Mouse (Mus musculus): ENCODE measurements around the gene Dock9.
"Not testable (repeated sequence)": the region's sequence is repeated elsewhere in the genome, so short reads cannot be mapped to it uniquely, and the experiment has no call there.

Gene Dock9

DNA sequence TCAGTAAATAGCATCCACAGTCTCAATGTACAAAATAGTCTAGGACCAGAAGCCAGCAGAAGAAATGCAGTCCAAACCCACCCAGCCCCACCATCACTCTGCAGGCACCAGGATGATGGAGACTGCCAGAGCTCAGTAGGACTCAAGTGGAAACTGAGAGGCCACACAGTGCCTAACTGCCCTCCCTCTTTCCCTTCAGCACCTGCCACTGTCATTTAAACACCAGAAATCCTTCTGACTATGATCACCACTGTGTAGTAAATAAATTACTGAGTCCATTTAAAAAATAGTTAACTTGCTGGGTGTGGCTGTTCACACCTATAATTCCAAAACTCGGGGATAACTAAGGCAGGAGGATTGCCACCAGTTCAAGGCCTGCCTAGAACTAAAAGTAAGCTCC is 97.6 kb downstream of the Dock9 start:
- no peak for DNase-seq (ENCODE audit: low spot score)

DNA sequence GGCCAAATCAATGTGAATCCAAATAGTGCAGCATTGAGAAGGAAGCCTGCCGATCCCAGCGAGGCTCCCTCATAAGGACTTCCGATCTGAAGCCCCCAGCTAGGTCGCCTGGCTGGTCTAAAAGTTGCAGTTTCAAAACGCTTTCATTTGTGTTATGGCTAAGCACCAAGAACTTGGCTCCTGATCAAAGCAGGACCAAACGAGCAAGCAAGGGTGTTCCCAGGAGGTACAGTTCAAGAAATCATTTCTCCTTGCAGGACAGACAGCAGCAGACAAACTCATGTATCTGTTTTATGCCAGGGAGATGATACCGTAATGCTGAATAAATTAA is 99.1 kb downstream of the Dock9 start:
- no peak for DNase-seq (ENCODE audit: low spot score)

DNA sequence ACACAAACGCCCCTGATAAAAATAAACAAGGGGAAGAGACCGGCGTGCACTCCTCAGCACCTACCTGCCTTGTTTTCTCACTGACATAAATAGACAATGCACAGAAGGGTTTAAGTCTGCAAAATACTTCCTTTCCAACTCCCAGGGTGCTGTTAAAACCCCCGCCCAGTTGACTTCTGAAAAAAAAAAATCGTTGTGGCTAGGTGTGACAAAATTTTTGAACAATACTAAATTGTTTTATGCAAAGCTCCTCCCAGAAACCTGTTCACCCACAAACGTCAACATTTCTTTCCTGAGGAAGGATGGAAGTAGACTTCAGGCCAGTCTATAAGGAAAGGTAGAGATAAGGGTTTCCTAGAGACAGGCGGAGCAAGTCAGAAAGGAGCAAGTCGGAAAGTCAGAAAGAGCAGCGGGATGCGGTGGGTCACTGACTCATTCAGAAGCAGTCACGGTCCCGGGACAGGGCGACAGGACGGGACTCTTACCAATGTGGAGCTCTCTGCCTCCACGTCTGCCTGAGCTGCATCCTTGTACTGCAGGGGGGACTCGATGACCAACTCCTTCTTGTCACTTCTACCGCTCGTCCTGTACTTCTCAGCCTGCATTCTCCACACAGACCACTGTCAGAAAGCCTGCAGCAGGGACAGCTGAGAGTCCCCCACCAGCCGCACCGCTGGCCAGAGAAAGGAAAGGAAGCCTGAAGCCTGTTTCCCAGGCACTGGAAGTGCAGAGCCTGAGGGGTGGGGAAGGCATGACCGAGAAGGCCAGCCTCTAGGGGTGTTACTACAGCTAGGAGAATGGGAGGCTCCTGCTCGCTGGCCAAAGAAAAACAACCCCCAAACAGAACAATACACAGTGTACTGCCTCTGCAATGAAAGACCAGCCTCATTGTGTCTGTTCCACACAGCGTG is 99.7 kb downstream of the Dock9 start:
- DNase-seq (ENCODE audit: low spot score) = no peak

DNA sequence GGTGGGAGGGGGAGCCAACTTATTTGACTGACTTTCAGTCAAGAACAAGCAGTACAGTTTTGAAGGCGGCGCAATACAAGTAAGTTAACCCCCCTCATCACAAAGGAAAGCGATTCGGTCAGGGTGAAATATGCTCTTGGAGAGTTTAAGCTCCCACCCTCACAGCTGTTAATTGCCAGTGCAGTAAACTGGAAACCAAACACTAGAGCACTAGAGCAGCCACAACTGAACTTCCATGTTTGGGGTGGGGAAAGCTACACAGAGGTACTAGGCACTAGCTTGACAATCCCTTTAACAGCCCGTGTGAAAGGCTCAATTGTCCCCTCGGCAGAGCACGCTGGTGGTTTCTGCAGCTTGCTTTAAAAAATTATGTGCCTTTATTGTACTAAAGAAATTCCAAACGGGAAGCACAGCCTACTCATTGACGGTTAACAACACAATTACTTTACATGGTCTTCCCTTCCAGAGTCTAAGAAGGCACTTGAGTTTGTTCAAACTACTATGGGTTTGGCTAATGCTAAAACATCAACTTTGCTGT is 100.4 kb downstream of the Dock9 start:
- DNase-seq (ENCODE audit: low spot score) = no peak

DNA sequence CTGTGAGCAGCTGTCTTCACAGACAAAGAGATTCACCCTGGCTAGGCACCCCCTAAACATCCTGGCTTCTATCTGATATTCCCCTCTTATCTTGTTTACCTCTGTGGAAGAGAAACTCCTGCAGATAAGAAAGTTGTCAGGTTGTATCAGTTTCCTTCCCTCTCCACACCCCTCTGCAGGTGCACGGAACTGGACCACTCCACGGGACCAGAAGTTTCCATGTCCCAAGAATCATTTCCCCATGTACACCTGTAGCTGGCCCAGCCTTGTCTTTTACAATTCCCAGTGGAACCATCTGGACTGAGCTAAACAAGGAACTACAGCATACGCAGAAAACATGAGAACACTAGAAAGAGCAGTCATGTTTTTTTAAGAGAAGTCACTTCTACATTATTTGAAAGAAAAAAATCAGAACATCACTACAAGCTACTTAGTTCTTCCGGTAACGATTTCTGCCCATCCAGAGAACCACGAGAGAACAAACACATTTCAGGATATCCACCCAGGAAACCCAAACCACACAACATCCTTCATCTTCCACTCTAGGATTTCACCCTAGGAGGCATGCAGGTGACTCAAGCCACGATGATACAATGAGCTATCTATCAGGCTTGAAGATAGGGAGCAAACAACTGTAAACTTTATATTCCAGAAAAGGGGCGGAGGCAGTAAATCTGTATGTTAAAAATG is 101.1 kb downstream of the Dock9 start:
- DNase-seq (ENCODE audit: low spot score) = no peak

DNA sequence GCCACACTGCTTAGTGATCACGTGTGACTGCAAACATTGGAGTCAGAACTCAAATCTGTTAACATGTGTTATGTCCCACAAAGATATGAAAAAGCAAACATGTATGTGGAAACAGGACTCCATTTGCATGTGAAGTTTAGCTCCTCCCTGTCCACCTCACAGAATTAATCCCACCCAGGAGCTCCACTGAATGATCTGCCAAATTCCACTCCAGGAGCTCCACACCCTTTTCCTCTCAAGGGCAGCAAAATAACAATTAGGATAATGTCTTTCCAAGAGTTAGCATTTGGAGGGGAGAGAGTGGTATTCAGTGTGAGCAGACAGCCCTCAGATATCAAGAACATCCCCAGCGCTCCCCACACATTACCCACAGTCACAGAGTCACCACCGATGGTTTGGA is 102.9 kb downstream of the Dock9 start:
- DNase-seq (ENCODE audit: low spot score) = no peak

DNA sequence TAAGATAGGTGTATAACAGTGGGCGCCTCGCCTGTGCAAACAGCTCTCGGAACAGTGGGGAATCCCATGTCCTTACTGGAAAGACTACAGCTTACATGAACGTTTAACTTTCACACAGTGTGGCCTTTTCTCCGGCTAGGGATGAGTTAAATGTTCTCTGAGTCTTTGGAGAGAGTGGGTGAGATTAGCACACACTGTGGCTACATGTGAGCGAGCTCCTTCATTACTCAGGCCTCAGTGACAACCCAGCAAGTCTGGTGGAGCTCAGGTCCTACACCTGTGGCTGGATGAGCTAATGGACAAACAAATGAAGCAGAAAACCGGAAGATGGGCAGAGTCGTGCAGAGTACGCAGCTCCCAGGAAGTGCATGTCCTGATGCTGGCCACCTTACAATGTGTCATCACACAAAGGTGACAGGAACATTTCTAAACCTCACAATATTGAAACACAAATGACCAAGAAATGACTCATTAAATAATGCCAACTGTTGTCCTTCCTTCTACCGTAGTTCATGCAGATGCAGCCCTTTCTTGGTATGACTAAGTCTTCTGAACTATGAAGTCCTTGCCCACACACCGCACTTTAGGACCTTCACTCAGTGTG is 103.5 kb downstream of the Dock9 start:
- no peak for DNase-seq (ENCODE audit: low spot score)

DNA sequence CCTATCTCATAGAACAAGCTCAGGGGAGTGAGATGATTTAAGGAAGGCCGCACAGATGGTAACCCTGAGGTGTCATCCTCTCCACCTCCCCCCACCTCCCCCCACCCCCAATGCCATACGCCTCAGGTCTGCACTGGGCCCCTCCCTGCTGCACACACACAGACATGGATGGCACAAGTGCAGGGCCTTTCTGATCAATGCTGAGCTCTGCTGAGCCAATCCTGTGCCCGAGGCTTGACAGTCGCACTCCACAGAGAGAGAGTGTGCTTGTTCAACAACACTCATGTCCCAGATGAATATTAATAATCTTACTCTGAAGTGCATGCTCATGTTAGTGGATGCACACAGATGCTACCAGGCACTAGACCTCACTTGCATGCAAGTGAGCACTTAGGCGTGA is 108.0 kb downstream of the Dock9 start:
- not testable (repeated sequence) for DNase-seq (ENCODE audit: low spot score)

DNA sequence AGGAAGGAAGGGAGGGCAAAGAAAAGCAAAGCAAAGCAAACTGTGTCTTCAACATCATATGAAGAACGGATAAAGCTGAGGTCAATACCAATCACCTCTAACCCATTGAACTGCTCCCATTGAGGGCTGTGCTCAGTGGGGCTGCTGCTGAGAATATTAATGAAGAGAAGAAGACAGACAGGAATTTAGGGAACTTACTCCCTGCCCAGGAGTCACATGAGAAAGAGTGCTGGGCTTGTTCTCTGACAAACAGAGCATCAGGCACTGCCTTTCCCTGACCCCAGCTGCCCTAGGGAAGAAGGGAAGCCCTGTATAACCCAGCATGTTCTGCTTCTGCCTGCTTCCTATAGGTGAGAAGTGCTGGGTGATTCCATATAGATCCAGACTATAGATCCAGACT is 109.5 kb downstream of the Dock9 start:
- DNase-seq (ENCODE audit: low spot score) = no peak

DNA sequence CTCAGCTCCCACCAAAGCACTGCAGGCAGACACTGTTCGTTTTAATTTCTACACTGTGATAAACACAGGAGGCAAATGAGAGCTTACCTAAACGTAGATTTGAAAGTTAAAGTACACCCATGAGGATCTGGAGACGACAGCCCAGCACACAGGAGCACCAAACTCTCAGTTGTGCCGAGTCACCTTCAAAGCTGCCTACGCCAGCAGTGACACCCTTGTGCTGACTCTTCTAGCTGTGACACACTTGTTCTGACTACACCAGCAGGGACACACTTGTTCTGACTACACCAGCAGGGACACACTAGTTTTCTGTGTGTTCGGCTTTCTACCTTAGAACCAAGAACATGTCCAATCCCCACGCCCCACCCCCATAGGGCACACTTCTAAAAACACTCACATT is 110.4 kb downstream of the Dock9 start:
- DNase-seq (ENCODE audit: low spot score) = no peak

DNA sequence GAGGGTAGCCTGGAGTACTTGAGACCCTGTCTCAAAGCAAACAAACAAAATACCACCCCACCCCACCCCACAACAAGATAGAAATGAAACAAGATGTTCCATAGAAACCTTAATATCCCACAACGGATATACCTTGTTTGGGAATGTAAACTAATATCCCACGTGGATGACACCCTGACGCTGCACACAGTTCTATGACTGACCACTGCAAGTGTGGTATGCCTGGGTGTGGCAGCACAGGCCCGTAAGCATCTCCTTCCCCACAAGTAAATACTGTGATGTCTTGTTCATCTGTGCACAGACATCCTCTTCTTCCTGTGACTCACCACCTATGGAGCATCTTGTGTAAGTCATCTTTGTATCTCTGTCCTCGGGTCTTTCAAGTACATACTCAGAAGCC is 118.7 kb downstream of the Dock9 start:
- DNase-seq (ENCODE audit: low spot score) = no peak

DNA sequence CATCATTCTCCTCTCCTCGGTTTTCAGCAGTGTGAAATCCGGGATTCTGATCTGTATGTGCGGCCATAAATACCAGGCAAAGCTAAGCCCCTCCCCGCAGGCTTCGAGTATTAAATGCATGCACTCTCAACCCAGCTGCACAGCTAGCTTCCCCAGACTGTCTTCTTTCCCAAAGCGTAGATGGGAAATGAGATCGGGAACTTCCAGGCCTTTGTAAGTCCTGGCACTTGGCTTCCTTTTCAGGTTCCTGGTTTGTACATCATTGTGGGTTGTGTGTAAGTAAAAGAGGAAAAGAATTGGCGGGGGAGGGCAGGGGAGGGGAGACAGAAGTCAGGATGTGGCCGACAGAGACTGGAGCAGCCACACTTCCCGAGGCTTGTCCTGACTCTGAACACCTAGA is 119.2 kb downstream of the Dock9 start:
- DNase-seq (ENCODE audit: low spot score) = no peak

DNA sequence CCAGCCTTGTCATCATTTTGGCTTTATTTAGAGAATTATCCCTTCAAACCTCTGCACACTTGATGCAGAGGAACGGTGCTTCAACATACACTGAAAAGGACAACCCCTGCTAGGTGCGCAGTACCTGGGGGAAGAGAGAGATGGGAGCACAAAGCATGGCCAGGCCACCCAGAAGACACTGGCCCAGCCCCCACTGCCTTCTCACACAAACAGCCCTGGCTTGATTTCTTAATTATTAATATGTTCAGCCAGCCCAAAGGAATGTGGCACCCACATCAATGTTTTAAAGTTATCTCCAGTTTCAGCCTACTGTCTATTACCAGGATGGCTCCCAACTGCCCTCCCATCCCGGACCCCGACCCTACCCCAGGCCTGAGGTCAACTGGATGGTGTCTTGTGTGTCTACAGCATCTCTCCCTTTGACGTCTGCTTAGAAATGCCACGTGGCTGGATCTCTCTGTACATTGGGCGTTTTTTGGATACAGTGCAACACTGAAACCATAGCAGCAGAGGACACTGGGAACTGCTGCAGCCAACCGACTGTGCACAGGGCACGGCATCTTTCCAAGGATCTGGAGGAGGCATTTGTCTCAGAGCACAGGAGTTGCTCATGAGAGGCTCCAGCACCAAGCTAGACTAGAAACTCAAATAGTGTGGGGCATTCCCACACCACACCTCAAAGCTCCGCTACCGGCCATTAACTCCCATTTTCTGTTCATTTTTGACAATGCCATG is 120.9 kb downstream of the Dock9 start:
- no peak for DNase-seq (ENCODE audit: low spot score)

DNA sequence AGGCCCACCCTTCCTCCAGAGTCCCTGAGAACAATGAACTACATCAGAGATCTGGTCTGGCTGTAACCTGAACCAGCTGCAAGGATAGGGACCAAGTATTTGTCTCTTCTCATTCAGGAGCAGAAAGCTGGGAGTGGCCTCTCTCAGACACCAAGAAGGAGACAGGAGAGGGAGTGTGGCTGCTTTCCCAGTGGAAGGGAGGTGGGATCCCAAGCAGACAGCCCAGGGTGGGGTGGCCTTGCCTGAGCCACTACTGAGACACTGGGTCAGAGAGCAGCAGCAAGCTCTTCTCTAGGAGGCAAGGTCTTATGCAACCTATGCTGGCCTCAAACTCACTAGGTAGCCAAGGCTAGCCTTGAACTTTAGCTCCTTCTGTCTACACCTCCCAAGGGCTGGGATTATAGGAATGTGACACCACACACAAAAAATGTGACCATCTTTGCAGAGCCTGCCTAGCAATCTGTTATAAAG is 121.5 kb downstream of the Dock9 start:
- DNase-seq (ENCODE audit: low spot score) = no peak

DNA sequence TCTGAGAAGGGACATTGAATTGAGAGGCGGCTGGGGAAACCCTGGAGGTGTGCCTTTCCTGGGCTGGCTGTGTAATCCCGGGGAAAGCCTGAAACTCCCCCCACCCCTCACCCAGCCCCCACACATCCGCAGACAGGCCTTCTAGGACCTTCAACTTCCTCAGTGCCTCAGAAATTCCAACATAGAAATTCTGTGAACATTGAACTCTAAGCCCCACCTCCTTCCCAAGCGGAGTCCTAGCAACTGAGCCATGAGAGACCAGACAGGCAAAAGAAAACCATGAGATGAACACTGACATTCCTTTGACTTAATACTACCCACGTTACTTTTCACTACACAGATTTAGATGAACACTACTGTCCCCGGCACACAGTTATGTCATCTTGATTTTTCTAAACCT is 122.1 kb downstream of the Dock9 start:
- DNase-seq (ENCODE audit: low spot score) = no peak

DNA sequence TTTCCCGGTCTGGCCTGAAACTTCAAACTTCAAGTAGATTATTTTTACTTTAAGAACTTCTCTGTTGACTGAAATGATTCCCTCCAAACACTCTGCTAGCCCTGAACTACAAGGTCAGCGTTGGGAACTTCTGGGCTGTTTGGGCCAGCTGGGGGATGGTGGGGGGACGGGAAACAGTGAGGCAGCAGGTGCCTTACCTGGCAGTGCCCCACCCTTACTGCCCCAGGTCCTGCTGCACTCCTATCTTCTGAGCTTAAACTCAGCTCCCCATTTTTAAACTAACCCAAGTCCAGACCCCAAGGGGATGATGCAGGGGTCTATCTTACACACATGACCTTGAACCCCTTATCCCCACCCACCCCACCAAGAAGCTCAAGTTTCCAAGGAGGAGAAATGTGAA is 122.5 kb downstream of the Dock9 start:
- DNase-seq (ENCODE audit: low spot score) = no peak

DNA sequence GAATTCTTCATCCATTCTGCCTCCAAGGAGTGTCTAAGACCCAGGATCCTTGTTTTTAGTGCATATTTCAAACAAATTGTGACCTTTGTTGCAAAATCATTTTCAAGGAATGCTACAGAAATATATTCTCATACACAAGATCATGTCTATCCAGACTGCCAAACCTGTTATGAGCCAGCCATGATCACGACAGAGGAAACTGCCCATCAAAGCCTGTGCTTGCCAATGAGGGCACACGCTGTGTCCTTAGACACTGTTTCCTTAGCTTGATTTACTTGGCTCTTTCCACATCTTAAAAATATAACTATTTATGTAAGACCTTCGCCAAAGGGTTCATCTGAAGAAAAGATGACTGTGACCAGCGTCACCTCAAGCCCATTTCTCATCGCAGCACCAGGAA is 127.6 kb downstream of the Dock9 start:
- no peak for DNase-seq (ENCODE audit: low spot score)

DNA sequence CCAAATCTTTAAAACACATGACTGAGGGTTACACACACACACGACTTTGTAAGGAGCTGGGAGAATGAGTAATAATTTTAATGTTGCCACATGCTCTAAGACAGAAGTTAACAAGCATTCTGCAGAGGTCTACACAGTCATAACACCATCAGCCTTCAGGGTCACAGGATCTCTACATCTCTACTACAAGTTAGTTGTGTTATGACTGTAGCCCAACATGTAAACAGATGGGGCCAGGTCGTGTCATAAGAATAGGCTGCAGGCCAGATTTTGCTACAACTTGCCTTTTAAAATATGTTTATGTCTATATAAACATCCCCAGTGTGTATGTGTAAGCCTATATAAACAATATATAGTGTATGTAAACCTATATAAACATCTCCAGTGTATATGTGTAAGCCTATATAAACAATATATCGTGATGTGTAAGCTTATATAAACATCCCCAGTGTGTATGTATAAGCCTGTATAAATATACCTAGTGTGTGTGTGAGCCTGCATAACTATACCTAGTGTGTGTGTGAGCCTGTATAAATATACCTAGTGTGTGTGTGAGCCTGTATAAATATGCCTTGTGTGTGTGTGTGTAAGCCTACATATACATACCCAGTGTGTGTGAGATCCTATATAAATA is 130.9 kb downstream of the Dock9 start:
- DNase-seq (ENCODE audit: low spot score) = no peak

DNA sequence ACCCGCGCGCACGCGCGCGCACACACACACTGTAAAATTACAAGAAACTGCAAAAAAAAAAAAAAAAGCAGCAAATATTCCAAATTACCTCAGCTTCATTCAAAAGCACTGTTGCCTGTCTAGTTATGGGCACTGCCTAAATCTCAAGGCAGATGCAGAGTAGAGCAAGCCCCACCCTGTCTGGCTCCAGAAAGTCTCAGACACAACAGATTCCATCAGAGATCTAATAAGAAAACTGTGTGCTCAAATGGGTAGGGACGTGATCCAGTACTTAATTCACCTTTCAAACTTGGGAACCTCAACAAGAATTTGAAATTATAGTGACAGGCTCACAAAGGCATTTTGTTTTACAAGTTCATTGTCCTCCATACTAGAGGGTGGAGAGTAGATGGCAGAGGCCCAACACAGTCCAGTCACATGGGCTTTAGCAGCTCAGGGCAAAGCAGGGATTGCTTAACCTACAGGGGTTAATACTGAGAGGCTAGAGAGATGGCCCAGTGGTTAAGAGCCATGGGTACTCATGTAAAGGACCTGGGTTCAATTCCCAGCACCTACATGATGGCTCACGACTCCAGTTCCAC is 131.9 kb downstream of the Dock9 start:
- no peak for DNase-seq (ENCODE audit: low spot score)

DNA sequence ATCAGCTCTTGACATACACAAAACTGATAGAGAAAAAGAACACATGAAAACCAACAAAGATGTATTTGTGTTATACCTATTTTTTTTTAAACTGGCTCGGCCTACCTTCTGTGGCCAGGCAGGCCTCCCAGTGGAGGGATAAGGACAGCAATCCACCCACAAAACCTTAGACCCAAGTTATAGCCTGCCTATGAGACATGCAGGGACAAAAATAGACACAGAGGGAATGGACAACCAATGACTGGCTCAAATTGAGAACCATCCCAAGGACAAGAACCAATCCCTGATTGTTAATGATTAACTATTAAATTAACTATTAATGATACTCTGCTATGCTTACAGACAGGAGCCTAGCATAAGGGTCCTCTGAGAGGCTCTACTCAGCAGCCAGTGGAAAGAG is 133.7 kb downstream of the Dock9 start:
- DNase-seq (ENCODE audit: low spot score) = no peak

DNA sequence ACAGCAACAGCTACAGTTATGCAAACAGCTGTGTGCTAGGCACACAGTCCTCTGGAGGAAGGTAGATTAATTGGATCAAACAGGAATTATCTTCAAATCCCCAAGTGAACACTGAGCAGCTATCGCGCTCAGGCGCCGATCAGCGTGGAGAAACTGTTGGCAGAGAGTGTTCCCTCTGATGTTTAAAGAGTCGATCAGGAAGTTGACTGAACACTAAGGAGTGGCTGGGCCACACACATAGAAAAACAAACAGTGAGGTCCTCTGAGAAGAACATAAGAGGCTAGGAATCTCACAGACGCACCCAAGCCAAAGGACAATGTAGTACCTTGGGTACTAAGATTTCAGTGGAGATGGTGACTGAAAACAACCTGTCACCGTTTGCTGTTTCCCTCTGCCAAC is 136.7 kb downstream of the Dock9 start:
- no peak for DNase-seq (ENCODE audit: low spot score)
